Mouse (Mus musculus): ENCODE results near the gene Cenpj.

Cenpj gene

GRCm38 (mm10) chr14:56545491-56545890 is 29.7 kb downstream of the Cenpj start:
- DNase-seq (ENCODE audit: low spot score) = no peak

GRCm38 (mm10) chr14:56544946-56545345 is 30.3 kb downstream of the Cenpj start:
- no peak for DNase-seq (ENCODE audit: low spot score)

- DNase-seq (ENCODE audit: low spot score) = no peak
Observed at GRCm38 (mm10) chr14:56530788-56531187, 44.4 kb downstream of the Cenpj start.

DNA sequence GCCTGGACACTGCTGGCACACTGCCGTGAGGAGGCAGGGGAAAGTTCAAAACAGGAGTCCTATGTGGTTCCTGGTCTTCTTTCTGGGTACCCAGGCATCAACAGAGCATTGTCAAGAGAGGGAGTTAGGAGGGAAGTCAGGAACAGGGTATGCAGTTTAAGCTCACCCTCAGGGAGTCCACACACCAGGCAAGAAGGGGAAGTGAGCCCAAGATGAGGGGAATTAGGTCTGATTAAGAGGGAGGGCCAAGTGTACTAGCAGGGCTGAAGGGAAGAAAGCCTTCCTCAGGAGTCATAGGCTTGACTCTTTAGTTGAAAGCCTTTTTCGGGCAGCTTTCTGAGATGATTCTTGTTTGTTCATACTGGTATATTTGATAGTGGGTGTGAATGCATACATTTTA is 60.5 kb downstream of the Cenpj start:
- no peak for DNase-seq (ENCODE audit: low spot score)

DNA sequence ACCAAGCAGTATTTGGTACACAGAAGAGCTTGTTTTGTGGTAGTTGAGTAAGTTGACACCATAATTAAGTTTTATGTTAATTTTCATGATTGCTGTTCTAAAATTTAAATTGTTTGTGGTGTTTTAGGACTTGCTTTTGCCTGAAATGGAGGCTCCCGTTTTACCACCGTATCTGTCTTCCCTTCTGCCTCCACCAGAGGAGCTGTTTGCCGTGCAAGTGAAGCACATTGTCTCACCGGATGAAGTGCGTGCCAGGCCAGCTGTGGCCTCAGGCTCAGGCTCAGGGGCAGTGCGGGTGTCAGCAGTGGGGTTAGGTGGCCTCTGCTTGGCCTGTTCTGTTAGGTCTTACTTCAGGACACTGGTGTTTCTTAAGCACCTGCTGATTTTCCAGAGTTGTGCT is 63.1 kb downstream of the Cenpj start:
- DNase-seq (ENCODE audit: low spot score) = no peak

DNA sequence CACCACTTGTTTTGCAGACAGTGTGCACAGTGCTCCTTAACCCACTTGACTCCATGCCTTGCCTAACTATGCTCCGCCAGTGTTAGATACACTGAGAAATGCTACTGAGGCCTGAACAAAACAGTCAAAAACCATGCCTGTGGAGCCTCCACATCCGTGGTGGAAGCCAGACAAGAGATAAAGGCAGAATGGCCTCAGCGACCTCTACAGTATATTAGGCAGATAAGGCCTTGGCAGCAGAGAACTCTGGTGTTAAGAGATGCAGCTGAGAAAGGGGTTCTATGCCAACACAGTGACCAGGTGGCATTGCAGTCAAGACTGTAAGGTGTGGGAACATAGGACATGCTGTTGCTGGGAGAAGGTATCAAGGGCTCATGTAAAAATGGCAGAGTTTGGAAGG is 68.5 kb downstream of the Cenpj start:
- DNase-seq (ENCODE audit: low spot score) = no peak

DNA sequence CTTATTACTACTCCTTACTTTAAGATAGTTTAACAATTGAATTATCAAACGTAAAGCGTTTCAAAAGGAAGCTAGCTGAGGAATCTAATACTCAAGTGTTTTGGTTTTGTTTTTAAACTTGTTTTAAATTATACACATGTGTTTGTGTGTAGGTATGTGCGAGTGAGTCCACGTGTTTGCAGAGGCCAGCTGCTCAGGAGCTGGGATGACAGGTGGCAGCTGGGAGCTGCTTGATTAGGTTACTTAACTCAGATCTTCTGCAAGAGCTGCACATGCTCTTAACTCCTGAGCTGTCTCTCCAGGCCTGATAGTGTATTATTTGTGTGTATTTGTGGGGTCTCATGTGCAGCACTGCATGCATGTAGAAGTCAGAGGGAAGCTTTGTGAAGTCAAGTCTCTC is 72.8 kb downstream of the Cenpj start:
- DNase-seq (ENCODE audit: low spot score) = no peak

DNA sequence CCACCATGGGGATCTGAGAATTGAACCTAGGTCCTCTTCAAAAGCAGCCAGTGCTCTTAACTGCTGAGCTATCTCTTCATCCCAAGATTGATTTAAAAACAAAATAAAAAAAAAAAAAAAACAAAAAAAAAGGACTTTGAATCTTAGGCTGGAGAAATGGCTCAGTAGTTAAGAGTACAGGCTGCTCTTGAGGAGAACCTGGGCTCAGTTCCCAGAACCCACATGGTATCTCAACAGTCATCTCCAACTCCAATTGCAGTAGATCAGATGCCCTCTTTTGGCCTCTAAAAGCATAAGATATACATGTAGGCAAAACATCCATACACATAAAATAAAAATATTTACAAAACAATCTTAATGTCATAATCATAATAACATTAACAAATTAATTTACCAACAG is 85.4 kb downstream of the Cenpj start:
- no peak for DNase-seq (ENCODE audit: low spot score)

Measured in ovary, postnatal 14 days (tissue).